Mouse (Mus musculus) 3T3-L1 (cell line): ENCODE measurements at regions not wholly inside any gene's neighbourhood (a gene's known extent, or its start where the extent isn't known, plus 50 kb on each side); places are given as distances from the start of the nearest gene placed in this dataset.

ENCODE experiments used
- DNase-seq: peaks from one replicate; pipeline ENCODE4 v3.0.0-alpha.2; 2015; ENCODE audit warnings: low read depth, low spot score

DNA sequence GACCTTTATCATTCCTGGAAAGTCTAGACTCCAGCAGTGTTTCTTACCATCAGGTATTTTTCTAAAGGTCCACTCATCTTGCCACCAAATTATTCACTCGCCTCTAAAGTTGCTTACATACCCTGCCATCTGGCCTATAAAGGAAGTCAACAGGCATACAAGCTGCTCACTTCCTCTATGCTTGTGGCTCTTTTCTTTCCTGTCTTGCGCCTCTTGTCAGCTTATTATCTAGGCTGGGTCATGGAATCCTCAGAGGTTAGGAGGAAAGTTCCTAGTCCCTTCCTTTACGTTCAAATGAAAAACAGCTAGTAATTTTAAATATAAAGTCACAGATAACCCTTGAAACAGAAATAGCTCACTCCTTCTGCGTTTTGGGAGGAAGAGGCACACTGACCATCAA is 97.9 kb downstream of the Lipi start:
- DNase-seq = no peak

DNA sequence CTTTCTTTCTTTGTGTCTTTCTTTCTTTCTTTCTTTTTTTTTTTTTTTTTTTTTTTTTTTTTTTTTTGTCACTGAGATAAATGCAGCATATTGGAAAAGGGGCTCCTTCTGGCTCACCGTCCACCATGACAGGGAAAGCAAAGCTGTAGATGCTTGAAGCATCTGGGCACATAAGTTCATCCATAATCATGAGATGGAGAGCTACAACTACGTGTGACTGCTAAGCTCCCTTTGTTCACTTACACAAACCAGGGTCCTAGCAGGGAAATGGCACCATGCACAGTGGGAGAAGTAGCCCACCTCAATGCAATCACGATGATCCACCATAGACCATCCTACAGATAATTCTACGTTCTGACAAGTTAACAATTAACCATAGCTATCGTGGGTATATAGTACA is 102.0 kb downstream of the Lipi start:
- no peak for DNase-seq

DNA sequence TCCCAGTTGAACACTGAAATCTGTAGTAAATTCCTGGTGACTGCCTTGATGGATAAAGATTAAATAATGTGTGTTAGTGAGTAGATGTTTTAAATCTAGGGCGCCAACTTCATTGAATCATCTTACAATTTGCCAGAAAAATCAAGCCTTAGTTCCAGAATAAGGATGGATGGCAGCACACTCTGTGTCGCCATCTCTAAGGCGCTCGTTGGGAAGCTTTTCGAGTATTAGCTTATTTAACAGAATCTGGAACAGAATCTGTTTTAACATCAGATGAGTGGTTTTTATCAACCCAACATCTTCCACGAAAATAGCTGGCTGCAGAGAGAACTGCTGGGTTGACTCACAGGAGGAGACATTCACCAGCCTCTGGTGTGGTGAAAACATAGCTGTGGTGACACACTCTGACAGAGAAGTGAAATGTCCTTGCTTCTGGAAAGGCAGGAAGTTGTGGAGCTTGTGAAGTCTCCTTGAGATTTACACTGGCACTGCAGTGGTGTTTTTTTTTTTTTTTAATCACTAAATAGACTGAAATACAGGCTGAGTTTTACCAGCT is 120.4 kb downstream of the Lipi start:
- DNase-seq = no peak

GRCm38 (mm10) chr16:75462136-75462535 is 123.7 kb downstream of the Lipi start:
- DNase-seq = no peak

DNA sequence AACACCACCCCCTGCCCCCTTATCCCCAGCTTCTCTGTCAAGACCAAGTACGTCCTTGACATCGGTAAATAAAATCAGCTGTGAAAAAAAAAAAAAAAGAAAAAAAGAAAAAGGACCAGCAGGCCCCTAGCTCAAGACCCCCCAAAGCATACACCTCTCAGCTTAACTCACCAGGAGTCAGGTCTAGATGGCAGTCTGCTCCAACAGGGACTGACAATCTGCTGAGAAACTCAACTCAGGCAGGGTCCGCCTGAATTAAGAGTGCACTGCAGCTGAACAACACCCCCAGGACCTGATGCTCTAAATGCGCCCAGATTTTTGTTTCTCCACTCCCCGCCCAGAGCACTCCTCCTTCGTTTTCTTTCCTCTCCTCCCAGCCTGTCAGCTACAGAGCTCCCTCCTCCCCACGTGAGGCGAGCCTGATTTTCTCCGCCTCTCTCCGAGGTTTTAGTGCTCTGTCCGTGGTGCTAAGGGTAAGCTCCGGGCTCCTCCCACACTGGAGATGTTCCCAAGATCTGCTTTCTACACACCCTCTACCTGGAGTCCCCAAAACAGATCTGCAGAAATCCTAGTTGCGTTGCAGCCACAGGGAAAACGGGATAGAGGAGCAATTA is 138.9 kb downstream of the Lipi start:
- DNase-seq = no peak

GRCm38 (mm10) chr16:75439296-75439695 is 146.6 kb downstream of the Lipi start:
- no peak for DNase-seq

DNA sequence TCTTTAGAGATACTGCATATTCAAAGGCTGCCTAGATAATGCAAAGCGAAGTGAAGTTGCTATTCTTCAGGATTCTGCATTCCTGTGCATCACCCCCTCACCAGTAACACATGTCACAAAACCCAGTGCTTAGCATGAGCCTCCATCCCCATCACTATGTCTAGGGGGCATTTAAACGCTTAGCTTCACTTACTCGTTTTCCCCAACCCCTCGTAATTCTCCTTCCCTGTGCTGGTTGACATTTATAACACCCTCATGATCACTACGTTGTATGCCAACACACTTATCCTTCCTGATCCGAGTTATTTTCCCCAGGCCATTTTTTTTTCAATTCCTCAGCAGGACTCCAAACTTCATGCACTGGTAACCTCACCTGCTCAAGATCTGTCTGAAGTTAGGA is 152.6 kb downstream of the Lipi start:
- no peak for DNase-seq

DNA sequence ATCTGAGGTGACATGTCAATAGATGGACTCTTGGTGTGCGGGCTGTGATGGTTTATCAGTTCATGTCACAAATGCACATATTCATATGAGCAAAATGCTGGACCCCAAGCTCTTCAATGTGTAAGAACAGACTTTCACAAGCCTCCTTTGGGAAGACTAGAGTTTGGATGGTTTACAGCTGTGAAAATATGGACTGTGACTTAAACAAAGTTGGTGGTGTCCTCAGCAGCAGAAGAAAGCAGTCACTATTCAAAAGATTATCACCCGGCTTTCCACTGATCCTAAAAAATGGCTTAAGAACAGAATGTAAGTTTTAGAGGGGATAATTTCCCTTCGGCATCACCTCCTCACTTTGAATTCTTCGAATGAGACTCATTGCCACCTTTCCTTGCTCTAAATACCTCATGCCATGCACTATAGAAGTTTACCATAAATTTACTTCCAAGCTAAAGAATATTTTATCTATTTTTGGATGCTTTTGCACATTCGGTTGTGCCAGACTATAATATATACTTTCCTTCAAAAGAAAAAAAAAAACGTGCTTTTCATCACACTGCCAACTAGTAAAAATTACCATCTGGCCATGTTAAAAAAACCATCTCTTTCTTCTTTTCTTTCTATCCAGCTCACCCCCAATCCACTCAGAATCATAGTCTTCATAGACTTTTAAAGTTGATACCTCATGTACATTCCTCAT is 201.2 kb downstream of the Lipi start:
- no peak for DNase-seq

DNA sequence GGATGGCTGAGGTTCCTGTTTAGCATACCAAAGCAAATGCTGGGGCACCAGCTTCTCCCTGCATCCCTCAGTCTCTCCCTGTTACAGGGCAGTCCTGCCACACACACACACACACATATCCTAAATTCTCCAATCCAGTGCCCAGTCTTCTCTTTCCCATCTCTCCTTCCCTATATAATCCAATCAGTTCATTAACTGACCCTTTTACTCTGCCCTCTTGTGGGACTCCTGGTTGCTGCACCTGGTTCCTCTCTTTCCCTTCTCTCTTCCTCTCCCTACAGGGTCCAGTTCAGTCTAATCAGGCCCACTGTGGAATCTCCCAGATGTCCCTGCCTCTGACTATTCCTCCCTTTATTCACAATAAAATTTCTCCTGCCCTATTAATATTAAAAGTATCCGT is 204.7 kb downstream of the Lipi start:
- DNase-seq = no peak

DNA sequence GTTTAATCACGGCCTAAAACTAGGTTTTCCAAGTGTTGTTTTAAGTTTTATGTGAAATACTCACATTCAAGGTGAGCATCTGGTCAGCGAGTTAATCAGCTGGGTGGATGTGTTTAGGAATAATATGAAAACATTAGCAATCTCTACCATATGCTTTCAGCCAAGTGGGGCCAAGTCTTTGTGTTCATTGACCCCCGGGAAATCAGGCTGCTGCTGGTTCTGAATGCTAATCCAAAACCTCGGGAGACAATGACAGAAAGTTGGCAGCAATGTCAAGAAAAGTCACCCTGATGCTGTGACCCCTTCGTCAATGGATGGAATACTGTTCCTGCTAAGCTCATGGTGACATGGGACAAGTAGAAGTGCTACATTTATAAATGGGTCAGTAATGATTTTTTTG is 216.2 kb downstream of the Lipi start:
- DNase-seq = no peak

DNA sequence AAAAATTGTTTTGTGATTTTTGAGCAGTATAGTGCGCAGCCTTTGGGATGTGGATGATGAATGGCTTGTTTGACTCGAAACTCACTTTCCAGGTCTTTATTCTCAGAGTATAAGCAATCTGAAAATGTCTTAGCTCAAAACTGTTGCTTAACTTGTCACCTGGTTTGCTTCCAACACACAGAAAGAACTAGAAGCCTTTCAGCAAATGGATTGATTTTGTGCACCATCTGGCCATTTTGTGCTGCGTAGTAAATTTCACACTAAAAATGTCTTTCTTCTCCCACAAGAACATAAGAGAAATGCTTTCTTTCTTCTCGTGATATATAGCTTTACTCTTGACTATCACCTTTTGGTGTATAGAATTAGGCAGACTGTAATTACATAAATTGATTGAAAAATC is 219.1 kb downstream of the Lipi start:
- no peak for DNase-seq

DNA sequence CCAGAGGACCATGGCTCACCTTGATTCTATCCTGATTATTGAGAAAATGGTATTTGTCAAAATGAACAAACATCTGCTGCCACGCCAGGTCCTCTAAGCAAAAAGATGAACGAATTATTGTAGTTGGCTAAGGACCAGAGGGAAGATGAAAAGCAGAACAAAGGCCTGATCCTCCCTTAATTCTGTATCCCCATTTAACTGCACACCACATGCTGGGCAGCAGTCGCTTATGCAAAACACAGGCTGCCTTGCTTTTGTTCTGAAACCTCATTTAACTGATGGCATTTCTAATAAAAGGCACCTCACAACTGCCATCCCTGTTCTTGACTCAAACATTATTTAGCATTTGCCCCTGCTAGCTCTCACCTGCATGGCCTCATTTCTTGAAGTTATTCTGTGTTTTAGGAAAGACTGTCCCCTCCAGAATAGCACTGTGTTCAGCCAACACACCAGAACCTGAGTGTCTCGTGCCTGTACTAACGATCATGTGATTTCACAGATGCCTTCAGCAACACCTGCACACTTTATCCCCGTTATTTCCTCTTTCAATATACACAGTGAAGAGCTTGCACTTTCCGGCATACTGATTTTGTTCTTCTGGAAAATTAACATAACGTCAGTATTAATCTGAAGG is 220.4 kb downstream of the Lipi start:
- no peak for DNase-seq

DNA sequence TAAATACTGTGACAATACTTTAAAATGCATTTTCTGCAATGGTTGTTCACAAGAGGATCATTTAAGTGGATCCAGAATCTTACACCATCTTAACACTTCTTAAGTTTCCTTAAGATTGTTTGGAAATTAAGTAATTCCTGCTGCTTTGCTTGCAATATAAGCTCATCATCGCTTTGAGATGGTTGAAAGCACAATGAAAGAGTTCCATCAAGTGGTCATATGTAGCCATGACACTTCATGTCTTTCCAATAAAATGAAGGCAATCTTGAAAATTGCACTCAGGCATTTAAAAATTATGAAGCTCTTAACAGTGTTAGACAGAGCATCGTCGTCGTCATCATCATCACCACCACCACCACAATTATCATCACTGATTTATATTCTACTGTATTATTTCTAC is 223.8 kb downstream of the Lipi start:
- peak; percentile 7 for DNase-seq

DNA sequence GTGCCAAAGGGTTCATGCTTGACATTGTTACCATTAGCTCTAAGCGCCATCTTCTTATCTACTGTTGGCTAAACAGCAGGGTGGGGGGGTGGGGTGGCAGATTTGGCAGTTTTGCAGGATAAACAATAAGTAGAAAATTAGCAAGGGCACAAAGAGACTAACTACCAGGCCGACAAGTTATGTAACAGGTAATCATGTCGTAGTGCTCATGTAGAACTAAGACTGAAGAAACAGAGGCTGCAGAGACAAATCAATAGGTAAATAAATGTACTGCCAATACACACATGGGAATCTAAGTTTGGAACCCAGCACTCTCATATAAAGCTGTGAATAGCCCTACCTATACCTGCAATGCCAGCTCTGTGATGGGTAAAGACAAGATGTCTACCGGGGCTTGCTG is 225.1 kb downstream of the Lipi start:
- no peak for DNase-seq

GRCm38 (mm10) chr16:75353394-75353793 is 232.5 kb downstream of the Lipi start:
- DNase-seq = no peak

DNA sequence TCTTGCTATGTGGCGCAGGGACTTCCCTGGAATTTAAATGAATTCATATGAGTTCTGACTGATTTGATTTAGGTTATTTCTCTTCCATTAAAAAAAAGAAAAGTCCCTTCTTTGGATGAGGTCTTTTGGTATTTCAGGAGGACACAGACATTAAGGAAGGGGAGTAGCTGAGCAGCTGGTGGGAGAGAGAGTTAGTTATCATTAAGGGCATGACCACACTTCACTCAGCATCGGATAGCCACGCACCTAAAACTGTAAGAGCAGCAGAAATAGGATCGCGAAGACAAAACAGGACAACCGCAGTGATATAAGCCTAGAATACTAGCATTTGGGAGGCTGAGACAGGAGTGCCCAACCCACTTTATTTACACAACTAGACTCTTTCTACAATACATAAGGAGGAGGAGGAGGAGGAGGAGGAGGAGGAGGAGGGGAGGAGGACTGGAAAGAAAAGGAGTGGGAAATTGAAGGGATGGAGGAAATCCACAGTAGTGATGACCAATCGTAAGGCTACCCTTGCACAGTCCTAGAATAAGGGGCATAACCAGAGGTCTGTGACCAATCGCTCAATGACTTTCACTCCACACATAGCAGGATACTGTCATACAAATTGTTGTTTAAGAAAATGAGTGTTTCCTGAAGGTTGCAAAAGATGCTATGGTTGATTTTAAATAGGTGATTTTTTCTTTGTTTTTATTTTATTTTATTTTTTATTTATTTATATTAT is 241.5 kb downstream of the Lipi start:
- no peak for DNase-seq

- peak; percentile 56 for DNase-seq
Observed at GRCm38 (mm10) chr16:75343028-75343901, 242.6 kb downstream of the Lipi start.

GRCm38 (mm10) chr16:75334228-75334627 is 251.6 kb downstream of the Lipi start:
- DNase-seq = no peak

DNA sequence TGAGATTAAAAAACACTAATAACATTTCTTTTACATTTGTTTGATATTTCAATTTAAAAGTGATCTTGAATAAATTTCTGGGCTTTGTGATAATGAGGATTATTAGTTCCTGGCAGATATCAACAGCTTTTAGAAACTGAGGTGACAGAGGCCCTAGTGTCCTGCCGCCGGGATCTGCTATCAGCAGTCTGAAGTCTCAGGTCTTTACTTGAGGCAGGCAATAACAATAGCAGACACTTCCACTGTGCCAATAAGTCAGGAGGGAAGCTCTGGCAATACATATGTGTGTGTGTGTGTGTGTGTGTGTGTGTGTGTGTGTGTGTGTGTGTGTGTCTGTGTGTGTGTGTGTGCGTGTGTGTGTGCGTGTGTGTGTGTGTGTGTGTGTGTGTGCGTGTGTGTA is 252.1 kb downstream of the Lipi start:
- DNase-seq = no peak

DNA sequence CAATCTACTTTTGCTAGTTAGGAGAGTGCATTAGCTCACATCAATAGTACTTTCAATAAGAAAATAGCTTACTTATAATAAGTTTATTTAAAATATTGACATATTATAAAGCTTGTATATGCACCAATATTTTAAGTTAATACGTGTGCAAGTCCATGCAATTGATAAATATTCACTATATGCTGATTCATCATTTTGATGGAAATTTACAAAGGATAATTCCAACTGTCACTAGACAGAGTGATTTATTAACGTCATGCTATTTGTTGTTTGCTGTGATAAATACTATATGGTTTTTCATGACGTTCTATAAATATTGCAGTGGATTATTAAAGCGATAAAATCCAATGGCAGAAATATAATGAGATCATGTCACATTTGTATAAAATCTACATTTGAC is 253.0 kb downstream of the Lipi start:
- no peak for DNase-seq

DNA sequence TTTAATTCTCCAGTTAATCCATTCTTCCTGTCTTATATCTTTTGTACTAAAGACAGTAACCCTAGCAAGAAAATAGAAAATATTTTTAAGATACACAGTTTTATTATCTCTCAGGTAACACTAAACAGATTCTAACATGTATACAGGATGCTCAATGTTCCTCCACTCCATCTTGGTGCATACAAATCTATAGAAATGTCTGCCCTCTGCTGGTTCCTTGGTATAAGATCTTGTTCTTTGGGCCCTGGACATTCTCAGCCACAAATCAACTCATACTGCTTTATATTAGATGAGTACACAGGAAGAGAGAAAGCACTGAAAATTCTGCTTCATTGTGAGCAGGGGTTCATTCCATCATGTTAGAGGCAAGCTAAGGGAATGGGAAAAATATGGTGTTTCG is 260.6 kb downstream of the Lipi start:
- DNase-seq = peak; percentile 25
